Mouse (Mus musculus): ENCODE results near the gene H13. TPM values are rescaled to one million over a fixed set of nuclear protein-coding genes. Genes with fewer than 3 reads are reported as not detected.
A peak's percentile ranks its signal among the peaks of the same experiment; 100 is the strongest.

Gene H13
- polyA plus RNA-seq, 1 experiment = 82.8 TPM

GRCm38 (mm10) chr2:152728594-152728993 lies 59.3 kb downstream of the H13 start:
- peak overlapping the region; percentile 25; the same call in 1 of the 2 replicates for H3K27ac ChIP-seq (ENCODE audit: insufficient read depth, low read length)

GRCm38 (mm10) chr2:152729013-152729635 lies 59.9 kb downstream of the H13 start:
- WGBS = 49% methylated on average over 8 of the region's 8 CpGs
- H3K36me3 ChIP-seq (ENCODE audit: control insufficient read depth, insufficient read depth, low read length) = no peaks in the 10 kb centered on the region
- H3K27me3 ChIP-seq (ENCODE audit: control insufficient read depth, insufficient read depth, low read length) = peaks cover 2% of the 10 kb centered on the region; the same call in 1 of the 2 replicates
- 0 out of 2 replicates have a peak, but pooled peaks cover 2% of the 10 kb centered on the region for H3K4me1 ChIP-seq (ENCODE audit: control insufficient read depth, insufficient read depth, insufficient read length)
- H3K27ac ChIP-seq (ENCODE audit: insufficient read depth, low read length) = no peak overlapping the region
- no peak for DNase-seq (ENCODE audit: low read depth in 1 of 2, low spot score in 2 of 2)
- H3K4me3 ChIP-seq (ENCODE audit: extremely low read depth, insufficient read depth, insufficient read length) = no peak overlapping the region
- TF ChIP-seq CTCF (IDR thresholded peaks at IDR 0.05; ENCODE audit: extremely low read depth, insufficient read depth, insufficient read length, insufficient replicate concordance) (no peak), POLR2A (IDR thresholded peaks at IDR 0.05; ENCODE audit: low read depth, low read length) (no peak)

More at GRCm38 (mm10) chr2:152728594-152728993, 59.3 kb downstream of the H13 start:
- Histone ChIP-seq H3K4me1 (ENCODE audit: control insufficient read depth, insufficient read depth, insufficient read length) (0 out of 2 replicates have a peak, but pooled peaks cover 7% of the 10 kb centered on the region), H3K4me3 (ENCODE audit: extremely low read depth, insufficient read depth, insufficient read length) (no peak overlapping the region), H3K36me3 (ENCODE audit: control insufficient read depth, insufficient read depth, low read length) (no peaks in the 10 kb centered on the region), H3K27me3 (ENCODE audit: control insufficient read depth, insufficient read depth, low read length) (peaks cover 6% of the 10 kb centered on the region)
- no peak for TF ChIP-seq POLR2A (IDR thresholded peaks at IDR 0.05; ENCODE audit: low read depth, low read length)
- 85% methylated on average over 7 of the region's 7 CpGs for WGBS
- DNase-seq (ENCODE audit: low read depth in 1 of 2, low spot score in 2 of 2) = no peak

GRCm38 (mm10) chr2:152729636-152730020 lies 60.4 kb downstream of the H13 start:
- Histone ChIP-seq H3K36me3 (ENCODE audit: control insufficient read depth, insufficient read depth, low read length) (no peaks in the 10 kb centered on the region), H3K4me1 (ENCODE audit: control insufficient read depth, insufficient read depth, insufficient read length) (no peaks in the 10 kb centered on the region), H3K27me3 (ENCODE audit: control insufficient read depth, insufficient read depth, low read length) (no peaks in the 10 kb centered on the region), H3K27ac (ENCODE audit: insufficient read depth, low read length) (no peak overlapping the region), H3K4me3 (ENCODE audit: extremely low read depth, insufficient read depth, insufficient read length) (no peak overlapping the region)
- WGBS = 66% methylated on average over 7 of the region's 7 CpGs
- TF ChIP-seq POLR2A (IDR thresholded peaks at IDR 0.05; ENCODE audit: low read depth, low read length) (no peak), CTCF (IDR thresholded peaks at IDR 0.05; ENCODE audit: extremely low read depth, insufficient read depth, insufficient read length, insufficient replicate concordance) (no peak)
- DNase-seq (ENCODE audit: low read depth in 1 of 2, low spot score in 2 of 2) = no peak

- 92% methylated on average over 2 of the region's 2 CpGs for WGBS
Measured at GRCm38 (mm10) chr2:152733201-152733600, 63.9 kb downstream of the H13 start.

GRCm38 (mm10) chr2:152734501-152734900 lies 65.2 kb downstream of the H13 start:
- H3K4me1 ChIP-seq (ENCODE audit: control insufficient read depth, insufficient read depth, insufficient read length) = peaks cover 15% of the 10 kb centered on the region
- no peaks in the 10 kb centered on the region for H3K36me3 ChIP-seq (ENCODE audit: control insufficient read depth, insufficient read depth, low read length)
- no peak overlapping the region for H3K4me3 ChIP-seq (ENCODE audit: extremely low read depth, insufficient read depth, insufficient read length)
- WGBS = 36% methylated on average over 10 of the region's 10 CpGs
- no peak for TF ChIP-seq POLR2A (IDR thresholded peaks at IDR 0.05; ENCODE audit: low read depth, low read length)
- no peak for TF ChIP-seq CTCF (IDR thresholded peaks at IDR 0.05; ENCODE audit: extremely low read depth, insufficient read depth, insufficient read length, insufficient replicate concordance)
- H3K27ac ChIP-seq (ENCODE audit: insufficient read depth, low read length) = no peak overlapping the region
- peaks cover 16% of the 10 kb centered on the region for H3K27me3 ChIP-seq (ENCODE audit: control insufficient read depth, insufficient read depth, low read length)
- no peak for DNase-seq (ENCODE audit: low read depth in 1 of 2, low spot score in 2 of 2)

More at GRCm38 (mm10) chr2:152733201-152733600, 63.9 kb downstream of the H13 start:
- no peak for TF ChIP-seq POLR2A (IDR thresholded peaks at IDR 0.05; ENCODE audit: low read depth, low read length)
- no peak for TF ChIP-seq CTCF (IDR thresholded peaks at IDR 0.05; ENCODE audit: extremely low read depth, insufficient read depth, insufficient read length, insufficient replicate concordance)
- Histone ChIP-seq H3K4me3 (ENCODE audit: extremely low read depth, insufficient read depth, insufficient read length) (no peak overlapping the region), H3K36me3 (ENCODE audit: control insufficient read depth, insufficient read depth, low read length) (no peaks in the 10 kb centered on the region), H3K4me1 (ENCODE audit: control insufficient read depth, insufficient read depth, insufficient read length) (peaks cover 12% of the 10 kb centered on the region), H3K27ac (ENCODE audit: insufficient read depth, low read length) (no peak overlapping the region), H3K27me3 (ENCODE audit: control insufficient read depth, insufficient read depth, low read length) (peaks cover 12% of the 10 kb centered on the region)
- no peak for DNase-seq (ENCODE audit: low read depth in 1 of 2, low spot score in 2 of 2)

GRCm38 (mm10) chr2:152734984-152735383 lies 65.7 kb downstream of the H13 start:
- H3K4me3 ChIP-seq (ENCODE audit: extremely low read depth, insufficient read depth, insufficient read length) = 0 out of 2 replicates have a peak overlapping the region, but pooled peaks have one; percentile 5
- no peak for TF ChIP-seq CTCF (IDR thresholded peaks at IDR 0.05; ENCODE audit: extremely low read depth, insufficient read depth, insufficient read length, insufficient replicate concordance)
- H3K4me1 ChIP-seq (ENCODE audit: control insufficient read depth, insufficient read depth, insufficient read length) = peaks cover 18% of the 10 kb centered on the region
- DNase-seq (ENCODE audit: low read depth in 1 of 2, low spot score in 2 of 2) = peak in 1 of 2 experiments; percentile 55
- H3K36me3 ChIP-seq (ENCODE audit: control insufficient read depth, insufficient read depth, low read length) = no peaks in the 10 kb centered on the region
- peaks cover 16% of the 10 kb centered on the region for H3K27me3 ChIP-seq (ENCODE audit: control insufficient read depth, insufficient read depth, low read length)
- H3K27ac ChIP-seq (ENCODE audit: insufficient read depth, low read length) = no peak overlapping the region
- WGBS = 1% methylated on average over 28 of the region's 28 CpGs

- Histone ChIP-seq H3K4me3 (ENCODE audit: extremely low read depth, insufficient read depth, insufficient read length) (peak within 1 kb of the TSS; percentile 56), H3K36me3 (ENCODE audit: control insufficient read depth, insufficient read depth, low read length) (no peaks in the 10 kb centered on the region), H3K4me1 (ENCODE audit: control insufficient read depth, insufficient read depth, insufficient read length) (peaks cover 18% of the 10 kb centered on the region), H3K27ac (ENCODE audit: insufficient read depth, low read length) (peak within 1 kb of the TSS; percentile 51; the same call in 1 of the 2 replicates), H3K27me3 (ENCODE audit: control insufficient read depth, insufficient read depth, low read length) (peaks cover 16% of the 10 kb centered on the region)
- TF ChIP-seq CTCF (IDR thresholded peaks at IDR 0.05; ENCODE audit: extremely low read depth, insufficient read depth, insufficient read length, insufficient replicate concordance) (no peak), POLR2A (IDR thresholded peaks at IDR 0.05; ENCODE audit: low read depth, low read length) (peak; percentile 33; the same call in 1 of the 2 replicates)
- DNase-seq (ENCODE audit: low read depth in 1 of 2, low spot score in 2 of 2) = peak in 1 of 2 experiments; percentile 23
- under 1% methylated on average over 28 of the region's 28 CpGs for WGBS
Measured at GRCm38 (mm10) chr2:152736090-152736601, 66.9 kb downstream of the H13 start, which contains the start of gene Id1. Gene Id1 (plus strand): TSS chr2:152736251.

Measured in spleen, adult 2 months (tissue).